Comparison of ENCODE assay signal across 10 mouse cellular contexts in genomic region chr17:26464972-26465371, GRCm38 (mm10). TPM values are rescaled to one million over a fixed set of nuclear protein-coding genes. Genes with fewer than 3 reads are reported as not detected.
A peak's percentile ranks its signal among the peaks of the same experiment; 100 is the strongest.
DNase-seq lines count a peak whose midpoint lies in the region; ATAC-seq and TF ChIP-seq lines count a peak whose summit lies in the region.
"Had no signal": no experiment of that assay in that cellular context is flagged by ENCODE, and none has a peak within 500 bp of the region (broad histone marks: within the 10 kb centered on the region; RNA-seq: fewer than 3 reads in every experiment).

No protein-coding gene starts in this region.

- 45% methylated on average over 7 of the region's 7 CpGs for WGBS in embryonic facial prominence, embryonic 12.5 days
- 58% methylated on average over 7 of the region's 7 CpGs for WGBS in lung, embryonic 14.5 days
- 78% methylated on average over 7 of the region's 7 CpGs for whole genome bisulfite sequencing in neural tube, embryonic 15.5 days

- H3K4me2 ChIP-seq in embryonic facial prominence, embryonic 12.5 days (replicated peaks) = no peak overlapping the region
- H3K4me2 ChIP-seq in lung, embryonic 14.5 days = no peak overlapping the region
- H3K4me2 ChIP-seq in neural tube, embryonic 15.5 days = no peak overlapping the region
- H3K4me2 ChIP-seq: hindbrain, embryonic 14.5 days; neural tube, embryonic 12.5 days had no signal

- no peaks in the 10 kb centered on the region for H3K9me3 ChIP-seq in embryonic facial prominence, embryonic 12.5 days
- no peaks in the 10 kb centered on the region for H3K9me3 ChIP-seq in lung, embryonic 14.5 days (ENCODE audit: low read depth, low read length)
- no peaks in the 10 kb centered on the region for H3K9me3 ChIP-seq in neural tube, embryonic 15.5 days (replicated peaks)
- H3K9me3 ChIP-seq: neural tube, embryonic 12.5 days had no signal

- DNase-seq in embryo, embryonic 10 days (ENCODE audit: low spot score) = peak; percentile 38
- DNase-seq in embryo, embryonic 9.5 days (ENCODE audit: extremely low spot score) = no peak
- peak; percentile 75 for DNase-seq in kidney, adult 18-20 months
- peak; percentile 59 for DNase-seq in lung, embryonic 14.5 days
- DNase-seq in frontal cortex, postnatal 14 days (ENCODE audit: low spot score in 2 of 2) = no peak
- no peak for DNase-seq in layer of hippocampus, adult 9-10 months (ENCODE audit: low spot score)

- no peaks in the 10 kb centered on the region for H3K4me1 ChIP-seq in embryonic facial prominence, embryonic 12.5 days
- no peaks in the 10 kb centered on the region for H3K4me1 ChIP-seq in lung, embryonic 14.5 days (ENCODE audit: insufficient read depth)
- peaks cover 4% of the 10 kb centered on the region for H3K4me1 ChIP-seq in neural tube, embryonic 15.5 days
- H3K4me1 ChIP-seq: neural tube, embryonic 12.5 days had no signal

- H3K9ac ChIP-seq in embryonic facial prominence, embryonic 12.5 days = no peak overlapping the region
- H3K9ac ChIP-seq in lung, embryonic 14.5 days = no peak overlapping the region; the same call in 1 of the 2 replicates
- H3K9ac ChIP-seq in neural tube, embryonic 15.5 days (replicated peaks) = no peak overlapping the region
- H3K9ac ChIP-seq: hindbrain, embryonic 14.5 days; neural tube, embryonic 12.5 days had no signal

- TF ChIP-seq CTCF in lung, embryonic 14.5 days (IDR thresholded peaks at IDR 0.05; ENCODE audit: low read depth) = no peak

- no peak overlapping the region for H3K27ac ChIP-seq in embryonic facial prominence, embryonic 12.5 days
- peak overlapping the region; percentile 42; the same call in 1 of the 2 replicates for H3K27ac ChIP-seq in lung, embryonic 14.5 days (ENCODE audit: low read depth)
- H3K27ac ChIP-seq in neural tube, embryonic 15.5 days (replicated peaks) = no peak overlapping the region
- H3K27ac ChIP-seq: hindbrain, embryonic 14.5 days; neural tube, embryonic 12.5 days had no signal

- H3K36me3 ChIP-seq in embryonic facial prominence, embryonic 12.5 days = no peaks in the 10 kb centered on the region
- H3K36me3 ChIP-seq in lung, embryonic 14.5 days (ENCODE audit: insufficient read depth) = no peaks in the 10 kb centered on the region
- no peaks in the 10 kb centered on the region for H3K36me3 ChIP-seq in neural tube, embryonic 15.5 days
- H3K36me3 ChIP-seq: neural tube, embryonic 12.5 days had no signal

- 0 out of 2 replicates have a peak, but pooled peaks cover 3% of the 10 kb centered on the region for H3K27me3 ChIP-seq in embryonic facial prominence, embryonic 12.5 days
- H3K27me3 ChIP-seq in lung, embryonic 14.5 days (ENCODE audit: insufficient read depth, low read length) = no peaks in the 10 kb centered on the region
- H3K27me3 ChIP-seq in neural tube, embryonic 15.5 days (replicated peaks) = peaks cover 7% of the 10 kb centered on the region; the same call in 1 of the 2 replicates
- H3K27me3 ChIP-seq: neural tube, embryonic 12.5 days had no signal

- no peak overlapping the region for H3K4me3 ChIP-seq in embryonic facial prominence, embryonic 12.5 days
- H3K4me3 ChIP-seq in lung, embryonic 14.5 days (ENCODE audit: low read depth, low read length) = no peak overlapping the region
- H3K4me3 ChIP-seq in neural tube, embryonic 15.5 days (replicated peaks) = no peak overlapping the region
- H3K4me3 ChIP-seq: neural tube, embryonic 12.5 days had no signal

- 0 out of 2 replicates have a peak, but pooled peaks have one; percentile 17 for ATAC-seq in embryonic facial prominence, embryonic 12.5 days (ENCODE audit: insufficient number of reproducible peaks, insufficient read depth, low FRiP score, low TSS enrichment)
- 0 out of 2 replicates have a peak, but pooled peaks have one; percentile 18 for ATAC-seq in lung, embryonic 14.5 days (ENCODE audit: insufficient read depth)
- no peak for ATAC-seq in neural tube, embryonic 15.5 days (ENCODE audit: low FRiP score)

RNA-seq across cellular contexts. Expression of gene Neurl1b, which starts 50.3 kb away (rescaled TPM):
- polyA plus RNA-seq in embryonic facial prominence, embryonic 12.5 days (2016; fragmentation: Nextera tagmentation; extraction: Ambion mirVana) = 0.45 and 0.46 TPM in 2 replicates
- 1.9 and 2.1 TPM in 2 replicates for polyA plus RNA-seq in lung, embryonic 14.5 days (2014; fragmentation: Nextera tagmentation; extraction: Ambion mirVana)
- polyA plus RNA-seq in neural tube, embryonic 15.5 days (2015; fragmentation: Nextera tagmentation; extraction: Ambion mirVana) = 1.3 and 1.8 TPM in 2 replicates

Comparison
In these comparisons a context has a peak if more than half of its experiments do, and no peak if none do; other contexts are left out.
1. DNase-seq: peak in embryo, embryonic 10 days (single experiment), kidney, adult 18-20 months (single experiment) and lung, embryonic 14.5 days (single experiment); none in embryo, embryonic 9.5 days (single experiment), frontal cortex, postnatal 14 days (0 of 2) and layer of hippocampus, adult 9-10 months (single experiment).